Mouse (Mus musculus) liver, adult (tissue): Measurements from ENCODE around the gene Fam114a1.

Experiments
- GATA4 ChIP-seq: IDR thresholded peaks from 2 replicates; pipeline ENCODE4 v1.6.1; 2014; ENCODE audit warnings: mild to moderate bottlenecking, low read length; ENCODE audit not compliant: insufficient replicate concordance

Gene Fam114a1

GRCm38 (mm10) chr5:64969861-64970771 is at the start of gene Fam114a1:
TSS of gene Fam114a1 (plus strand) at chr5:64970071.
- TF ChIP-seq GATA4, result no peak

- no peak for TF ChIP-seq GATA4
These were observed 46.9 kb upstream of the Fam114a1 start for GRCm38 (mm10) chr5:64922891-64923381.

GRCm38 (mm10) chr5:64932215-64932614 is 37.7 kb upstream of the Fam114a1 start:
- no peak for TF ChIP-seq GATA4

GRCm38 (mm10) chr5:64932775-64933174 is 37.1 kb upstream of the Fam114a1 start:
- no peak for TF ChIP-seq GATA4

- TF ChIP-seq GATA4, result no peak
These were observed 18.4 kb upstream of the Fam114a1 start for GRCm38 (mm10) chr5:64951486-64951885.

GRCm38 (mm10) chr5:64954931-64955330 is 14.9 kb upstream of the Fam114a1 start:
- no peak for TF ChIP-seq GATA4

DNA sequence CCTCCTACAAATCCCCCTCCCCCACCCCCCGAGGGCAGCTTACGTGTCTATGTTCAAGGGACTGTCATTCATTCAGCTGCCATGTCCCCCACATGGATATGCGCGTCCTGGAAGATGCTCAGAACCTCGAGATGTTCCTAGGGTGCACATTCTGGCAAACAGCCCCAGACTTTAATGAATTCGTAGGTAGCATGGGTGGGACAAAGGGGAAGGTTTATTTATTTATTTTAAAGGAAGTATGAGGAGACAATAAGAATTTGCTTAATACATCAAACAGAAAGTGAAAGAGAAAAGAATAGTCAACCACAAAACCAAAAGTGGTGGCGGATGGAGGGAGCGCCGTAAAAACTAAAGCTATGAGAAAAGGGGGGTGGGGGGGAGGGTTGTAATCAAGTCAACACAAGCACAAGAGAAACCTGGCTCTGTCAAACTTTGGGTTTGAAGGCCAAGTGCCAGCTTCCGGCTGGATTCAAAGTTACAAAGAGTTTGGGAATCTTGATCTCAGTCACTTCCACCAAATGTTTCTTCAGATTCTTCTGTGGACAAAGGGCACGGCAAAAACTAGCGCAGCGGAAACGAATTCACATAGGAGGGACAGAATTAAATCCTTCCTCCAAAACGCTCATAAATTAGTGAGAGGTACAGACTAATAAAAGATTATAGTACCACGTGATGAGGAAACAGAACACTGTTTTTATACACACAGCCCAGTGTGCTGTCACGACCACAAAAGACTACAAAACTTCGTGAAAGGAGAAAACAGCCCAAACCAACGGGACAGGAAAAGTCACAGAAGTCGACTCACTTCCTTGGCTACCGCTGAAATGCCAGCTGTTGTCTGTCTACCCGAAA is 10.7 kb upstream of the Fam114a1 start:
- TF ChIP-seq GATA4, result no peak

DNA sequence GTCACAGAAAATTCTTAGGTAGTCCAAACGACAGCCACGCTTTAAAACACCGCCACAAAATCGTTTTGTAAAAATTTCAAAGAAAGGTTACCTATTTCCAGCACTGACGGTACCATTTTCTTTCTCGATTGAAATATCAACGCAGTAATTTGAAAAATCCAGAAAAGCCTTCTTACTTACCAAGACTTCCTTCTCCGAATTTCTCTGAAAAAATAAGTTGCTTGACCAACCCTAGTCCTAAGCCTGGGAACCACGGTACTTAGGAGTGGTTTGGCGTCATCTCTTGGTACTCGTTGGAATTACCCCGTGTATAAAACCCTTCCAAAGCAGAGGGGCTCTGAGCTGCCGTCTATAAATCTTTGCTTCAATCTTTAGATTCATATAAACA is 10.0 kb upstream of the Fam114a1 start, which contains the start of gene Tlr6:
Tlr6 (minus strand) TSS at position 255 of the 388 bp plus-strand sequence.
- no peak for TF ChIP-seq GATA4

GRCm38 (mm10) chr5:64960857-64961391 is 8.9 kb upstream of the Fam114a1 start:
- TF ChIP-seq GATA4, result no peak

GRCm38 (mm10) chr5:64963271-64963670 is 6.6 kb upstream of the Fam114a1 start:
- no peak for TF ChIP-seq GATA4

DNA sequence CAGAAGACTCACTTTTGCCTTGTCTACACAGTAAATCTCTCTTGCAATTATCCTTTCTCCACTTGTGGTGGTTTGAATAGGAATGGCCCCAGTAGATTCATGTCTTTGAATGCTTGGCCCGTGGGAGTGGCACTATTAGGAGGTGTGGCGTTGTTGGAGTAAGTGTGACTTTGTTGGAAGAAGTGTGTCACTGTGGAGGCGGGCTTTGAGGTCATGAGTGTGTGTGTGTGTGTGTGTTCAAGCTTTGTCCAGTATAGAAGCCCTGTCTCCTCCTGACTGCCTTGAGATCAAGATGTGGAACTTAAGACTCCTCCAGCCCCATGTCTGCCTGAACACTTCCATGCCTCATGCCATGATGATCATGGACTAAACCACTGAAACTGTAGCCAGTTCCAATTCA is 6.1 kb upstream of the Fam114a1 start:
- no peak for TF ChIP-seq GATA4

DNA sequence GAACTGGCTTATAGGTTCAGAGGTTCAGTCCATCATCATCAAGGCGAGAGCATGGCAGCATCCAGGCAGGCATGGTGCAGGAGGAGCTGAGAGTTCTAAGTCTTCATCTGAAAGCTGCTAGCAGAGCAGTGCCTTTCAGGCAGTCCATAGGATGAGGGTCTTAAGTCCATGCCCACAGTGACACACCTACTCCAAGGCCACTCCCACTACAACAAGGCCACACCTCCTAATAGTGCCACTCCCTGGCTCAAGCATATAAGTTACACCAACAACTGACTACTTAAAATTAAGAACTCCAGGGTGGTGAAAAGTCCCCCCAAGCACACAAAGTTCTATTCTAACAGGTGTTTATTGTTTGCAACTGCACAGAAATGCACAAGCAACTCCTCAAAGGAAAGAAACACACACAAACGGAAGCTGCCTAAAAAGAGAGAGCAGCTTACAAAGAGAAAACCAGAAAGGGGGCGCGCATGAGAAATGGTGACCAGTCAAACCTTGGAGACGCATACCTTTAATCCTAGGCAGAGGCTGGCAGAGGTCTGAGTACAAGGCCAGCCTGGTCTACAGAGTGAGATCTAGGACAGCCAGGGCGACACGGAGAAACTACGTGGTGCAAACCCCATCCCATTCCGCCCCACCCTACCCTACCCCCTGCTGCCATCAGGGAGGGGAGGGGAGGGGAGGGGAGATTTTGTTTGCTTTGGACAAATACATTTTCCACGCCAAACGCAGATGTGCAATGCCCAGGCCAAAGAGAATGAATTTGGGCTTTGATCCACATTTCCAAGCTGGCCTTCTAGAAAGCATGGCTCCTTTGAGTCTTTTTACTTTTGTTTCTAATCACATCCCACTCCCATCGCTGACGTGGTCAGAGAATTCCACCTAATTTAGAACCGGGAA is 660 bp upstream of the Fam114a1 start:
- TF ChIP-seq GATA4, result no peak

DNA sequence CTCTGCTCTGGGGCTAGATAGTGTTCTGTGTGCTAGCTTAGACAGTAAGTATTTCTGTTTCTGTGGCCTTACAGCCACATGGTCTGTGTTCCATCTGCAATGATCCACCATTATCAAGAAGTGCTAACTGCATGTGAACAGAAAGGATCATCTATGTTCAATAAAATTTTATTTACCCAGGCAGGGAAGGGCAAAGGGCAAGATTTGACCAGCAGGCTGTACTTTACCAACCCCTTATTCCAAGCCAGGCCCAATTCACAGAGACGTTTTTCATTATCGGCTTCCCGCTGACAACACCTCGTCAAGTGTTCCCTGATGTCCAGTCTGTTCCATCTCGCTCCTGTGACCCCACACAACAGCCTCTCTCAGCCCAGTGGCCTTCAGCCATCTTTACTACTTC is 5.2 kb downstream of the Fam114a1 start:
- TF ChIP-seq GATA4, result no peak

DNA sequence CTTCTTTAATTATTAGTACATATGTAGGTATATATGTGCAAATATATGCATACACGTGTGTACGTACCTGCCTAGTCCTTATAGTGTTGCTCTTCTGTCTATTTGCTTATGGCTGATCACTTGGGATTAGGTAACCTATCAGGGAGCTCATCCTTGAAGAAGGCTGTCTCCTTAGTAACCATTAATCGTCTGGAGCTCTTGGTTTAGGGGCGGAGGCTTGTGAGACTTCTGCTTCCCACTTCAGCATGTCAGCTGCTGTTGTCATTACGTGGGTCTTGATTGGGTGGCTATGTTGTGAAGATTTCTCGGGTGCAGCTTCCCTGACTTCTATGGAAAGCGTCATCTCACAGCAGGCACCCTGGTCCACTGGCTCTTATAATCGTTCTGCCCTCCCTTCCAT is 7.3 kb downstream of the Fam114a1 start:
- no peak for TF ChIP-seq GATA4
